Mouse (Mus musculus) bone marrow, adult 2 months (tissue): ENCODE data around the gene Nr4a3.

Experiments
- CTCF ChIP-seq: fragments of 200-500 bp; IDR thresholded peaks from 2 replicates; pipeline ENCODE4 v1.5.1; 2011; ENCODE audit warnings: low read length, control low read depth; ENCODE audit not compliant: control insufficient read depth, insufficient read depth
- POLR2A ChIP-seq: fragments of 200-500 bp; IDR thresholded peaks from 2 replicates; pipeline ENCODE4 v1.6.1; 2011; ENCODE audit warnings: low read depth, mild to moderate bottlenecking, control low read depth, low read length, borderline replicate concordance; ENCODE audit not compliant: control insufficient read depth

GRCm38 (mm10) chr4:48078213-48078612 is 33.3 kb downstream of the Nr4a3 start:
- no peak for TF ChIP-seq CTCF
- TF ChIP-seq POLR2A, result no peak
